Mouse (Mus musculus): ENCODE measurements around the gene Cdk1. TPM values are rescaled to one million over a fixed set of nuclear protein-coding genes. Genes with fewer than 3 reads are reported as not detected.

The Cdk1 gene
- total RNA-seq, 2 experiments from 2014 or later: 2.0 to 2.3 TPM

- DNase-seq: peak; percentile 33
Observed at GRCm38 (mm10) chr10:69307067-69307466, 45.7 kb downstream of the Cdk1 start.

GRCm38 (mm10) chr10:69306205-69306604 is 46.5 kb downstream of the Cdk1 start:
- DNase-seq: peak; percentile 25

- DNase-seq: no peak
Observed at GRCm38 (mm10) chr10:69305600-69305999, 47.1 kb downstream of the Cdk1 start.

- DNase-seq: no peak
Observed at GRCm38 (mm10) chr10:69304819-69305218, 47.9 kb downstream of the Cdk1 start.

- no peak for DNase-seq
Observed at GRCm38 (mm10) chr10:69302667-69303066, 50.1 kb downstream of the Cdk1 start.

GRCm38 (mm10) chr10:69299985-69300384 is 52.8 kb downstream of the Cdk1 start:
- no peak for DNase-seq

GRCm38 (mm10) chr10:69295919-69296318 is 56.8 kb downstream of the Cdk1 start:
- no peak for DNase-seq

GRCm38 (mm10) chr10:69290736-69291135 is 62.0 kb downstream of the Cdk1 start:
- DNase-seq: no peak

- no peak for DNase-seq
Observed at GRCm38 (mm10) chr10:69288720-69289119, 64.0 kb downstream of the Cdk1 start.

- peak; percentile 46 for DNase-seq
Observed at GRCm38 (mm10) chr10:69288086-69288485, 64.7 kb downstream of the Cdk1 start.

GRCm38 (mm10) chr10:69286939-69287338 is 65.8 kb downstream of the Cdk1 start:
- DNase-seq: peak; percentile 33

Other genes with a start within 250 kb of the Cdk1 start
- 10 to 100 TPM; 10.3 to 17.2 TPM for gene Rhobtb1, start 201.5 kb downstream of the Cdk1 start, total RNA-seq (2021)
- gene A930033H14Rik, start 139.8 kb downstream of the Cdk1 start, total RNA-seq (2021): 1 to 10 TPM; 2.7 to 2.8 TPM
- gene Ank3, start 45.8 kb upstream of the Cdk1 start, total RNA-seq (2021): 10 to 100 TPM; 86.6 to 98.7 TPM

Data from gastrocnemius, postnatal 25 days (tissue).